Mouse (Mus musculus): ENCODE measurements around the gene Hnrnpab. TPM values are rescaled to one million over a fixed set of nuclear protein-coding genes. Genes with fewer than 3 reads are reported as not detected.
A peak's percentile ranks its signal among the peaks of the same experiment; 100 is the strongest.

Hnrnpab gene
- polyA plus RNA-seq, 1 experiment: 639 TPM

GRCm38 (mm10) chr11:51605602-51606446 lies 823 bp downstream of the Hnrnpab start:
- Histone ChIP-seq H3K9ac (ENCODE audit: low read depth, poor library complexity, severe bottlenecking) (peak overlapping the region; percentile 92), H3K9me3 (replicated peaks; ENCODE audit: control insufficient read depth, insufficient read depth, low read length, poor library complexity, severe bottlenecking) (no peaks in the 10 kb centered on the region), H3K27me3 (ENCODE audit: control insufficient read depth, insufficient read depth, low read length, poor library complexity, severe bottlenecking) (no peaks in the 10 kb centered on the region), H3K36me3 (ENCODE audit: control insufficient read depth, insufficient read depth, low read length, poor library complexity, severe bottlenecking) (peaks cover 49% of the 10 kb centered on the region), H3K27ac (ENCODE audit: insufficient read depth, low read length) (peak overlapping the region; percentile 1; the same call in 1 of the 2 replicates), H3K4me3 (ENCODE audit: low read depth, low read length) (peak overlapping the region; percentile 80), H3K4me1 (ENCODE audit: control insufficient read depth, insufficient read depth, low read length) (no peaks in the 10 kb centered on the region)
- TF ChIP-seq CTCF (IDR thresholded peaks at IDR 0.05; ENCODE audit: low read depth, low read length) (no peak), POLR2A (IDR thresholded peaks at IDR 0.05; ENCODE audit: insufficient read depth, low read length) (no peak), EP300 (IDR thresholded peaks at IDR 0.05; ENCODE audit: insufficient read depth, low read depth, low read length) (no peak)

DNA sequence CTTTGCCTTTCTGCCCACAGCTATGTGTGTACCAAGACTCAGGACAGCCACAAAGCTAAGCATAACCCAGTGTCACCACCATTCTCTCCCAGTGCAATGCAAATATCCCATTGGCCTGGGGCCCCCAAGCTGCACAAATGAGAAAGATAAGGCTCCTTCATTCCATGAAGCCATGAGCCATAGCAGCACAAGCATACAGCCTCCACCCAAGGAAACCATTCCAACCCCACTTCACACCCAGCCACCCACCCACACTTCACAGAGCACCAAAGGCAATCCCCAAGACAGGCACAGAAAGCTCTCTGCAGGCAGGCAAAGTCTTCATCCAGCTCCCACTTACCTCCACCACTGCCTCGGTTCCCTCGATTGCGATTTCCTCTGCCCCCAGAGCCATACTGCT lies 4.4 kb downstream of the Hnrnpab start:
- H3K9me3 ChIP-seq (replicated peaks; ENCODE audit: control insufficient read depth, insufficient read depth, low read length, poor library complexity, severe bottlenecking): no peaks in the 10 kb centered on the region
- H3K4me3 ChIP-seq (ENCODE audit: low read depth, low read length): no peak overlapping the region
- no peak for TF ChIP-seq CTCF (IDR thresholded peaks at IDR 0.05; ENCODE audit: low read depth, low read length)
- TF ChIP-seq EP300 (IDR thresholded peaks at IDR 0.05; ENCODE audit: insufficient read depth, low read depth, low read length): no peak
- TF ChIP-seq POLR2A (IDR thresholded peaks at IDR 0.05; ENCODE audit: insufficient read depth, low read length): no peak
- H3K27ac ChIP-seq (ENCODE audit: insufficient read depth, low read length): no peak overlapping the region
- no peak overlapping the region for H3K9ac ChIP-seq (ENCODE audit: low read depth, poor library complexity, severe bottlenecking)
- no peaks in the 10 kb centered on the region for H3K4me1 ChIP-seq (ENCODE audit: control insufficient read depth, insufficient read depth, low read length)
- H3K36me3 ChIP-seq (ENCODE audit: control insufficient read depth, insufficient read depth, low read length, poor library complexity, severe bottlenecking): peaks cover 85% of the 10 kb centered on the region
- no peaks in the 10 kb centered on the region for H3K27me3 ChIP-seq (ENCODE audit: control insufficient read depth, insufficient read depth, low read length, poor library complexity, severe bottlenecking)

- Histone ChIP-seq H3K4me3 (ENCODE audit: low read depth, low read length) (no peak overlapping the region), H3K36me3 (ENCODE audit: control insufficient read depth, insufficient read depth, low read length, poor library complexity, severe bottlenecking) (peaks cover 99% of the 10 kb centered on the region), H3K9ac (ENCODE audit: low read depth, poor library complexity, severe bottlenecking) (no peak overlapping the region), H3K9me3 (replicated peaks; ENCODE audit: control insufficient read depth, insufficient read depth, low read length, poor library complexity, severe bottlenecking) (no peaks in the 10 kb centered on the region), H3K27me3 (ENCODE audit: control insufficient read depth, insufficient read depth, low read length, poor library complexity, severe bottlenecking) (no peaks in the 10 kb centered on the region), H3K27ac (ENCODE audit: insufficient read depth, low read length) (no peak overlapping the region), H3K4me1 (ENCODE audit: control insufficient read depth, insufficient read depth, low read length) (no peaks in the 10 kb centered on the region)
- TF ChIP-seq EP300 (IDR thresholded peaks at IDR 0.05; ENCODE audit: insufficient read depth, low read depth, low read length): no peak
Observed at GRCm38 (mm10) chr11:51597553-51597952, 9.1 kb downstream of the Hnrnpab start.

GRCm38 (mm10) chr11:51595459-51596083 lies 11.1 kb downstream of the Hnrnpab start:
- no peak for TF ChIP-seq EP300 (IDR thresholded peaks at IDR 0.05; ENCODE audit: insufficient read depth, low read depth, low read length)
- no peak for TF ChIP-seq POLR2A (IDR thresholded peaks at IDR 0.05; ENCODE audit: insufficient read depth, low read length)
- TF ChIP-seq CTCF (IDR thresholded peaks at IDR 0.05; ENCODE audit: low read depth, low read length): no peak
- H3K4me3 ChIP-seq (ENCODE audit: low read depth, low read length): no peak overlapping the region
- peaks cover 98% of the 10 kb centered on the region for H3K36me3 ChIP-seq (ENCODE audit: control insufficient read depth, insufficient read depth, low read length, poor library complexity, severe bottlenecking)
- no peak overlapping the region for H3K9ac ChIP-seq (ENCODE audit: low read depth, poor library complexity, severe bottlenecking)
- H3K27me3 ChIP-seq (ENCODE audit: control insufficient read depth, insufficient read depth, low read length, poor library complexity, severe bottlenecking): no peaks in the 10 kb centered on the region
- H3K4me1 ChIP-seq (ENCODE audit: control insufficient read depth, insufficient read depth, low read length): no peaks in the 10 kb centered on the region
- H3K27ac ChIP-seq (ENCODE audit: insufficient read depth, low read length): no peak overlapping the region
- no peaks in the 10 kb centered on the region for H3K9me3 ChIP-seq (replicated peaks; ENCODE audit: control insufficient read depth, insufficient read depth, low read length, poor library complexity, severe bottlenecking)

DNA sequence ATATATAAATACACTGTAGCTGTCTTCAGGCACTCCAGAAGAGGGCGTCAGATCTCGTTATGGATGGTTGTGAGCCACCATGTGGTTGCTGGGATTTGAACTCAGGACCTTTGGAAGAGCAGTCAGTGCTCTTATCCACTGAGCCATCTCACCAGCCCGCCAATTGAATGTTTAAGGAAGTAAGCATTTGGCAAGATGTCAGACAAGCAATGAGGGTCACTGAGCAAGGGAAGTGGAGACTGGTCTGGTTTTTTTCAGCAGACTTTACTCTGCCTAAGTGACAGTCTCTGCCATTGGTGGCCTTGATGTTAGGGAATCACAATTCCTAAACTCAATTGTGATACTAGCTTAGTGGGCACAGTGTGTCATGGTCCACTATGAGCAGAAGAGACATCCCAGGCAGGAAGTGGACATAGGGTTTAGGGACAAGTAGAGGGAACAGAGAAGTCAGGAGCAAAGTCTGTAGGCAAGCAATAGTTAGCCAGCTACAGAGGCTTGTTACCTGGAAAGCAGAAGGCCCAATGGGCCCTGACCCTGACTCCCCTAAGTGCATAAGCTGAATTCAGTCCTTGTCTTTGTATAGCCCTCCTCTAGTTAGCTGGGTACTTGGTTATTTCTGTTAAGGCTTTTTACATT lies 11.8 kb downstream of the Hnrnpab start:
- Histone ChIP-seq H3K4me3 (ENCODE audit: low read depth, low read length) (no peak overlapping the region), H3K4me1 (ENCODE audit: control insufficient read depth, insufficient read depth, low read length) (no peaks in the 10 kb centered on the region), H3K27me3 (ENCODE audit: control insufficient read depth, insufficient read depth, low read length, poor library complexity, severe bottlenecking) (no peaks in the 10 kb centered on the region), H3K9me3 (replicated peaks; ENCODE audit: control insufficient read depth, insufficient read depth, low read length, poor library complexity, severe bottlenecking) (no peaks in the 10 kb centered on the region), H3K27ac (ENCODE audit: insufficient read depth, low read length) (no peak overlapping the region), H3K9ac (ENCODE audit: low read depth, poor library complexity, severe bottlenecking) (no peak overlapping the region), H3K36me3 (ENCODE audit: control insufficient read depth, insufficient read depth, low read length, poor library complexity, severe bottlenecking) (peaks cover 96% of the 10 kb centered on the region)
- no peak for TF ChIP-seq EP300 (IDR thresholded peaks at IDR 0.05; ENCODE audit: insufficient read depth, low read depth, low read length)
- no peak for TF ChIP-seq POLR2A (IDR thresholded peaks at IDR 0.05; ENCODE audit: insufficient read depth, low read length)
- TF ChIP-seq CTCF (IDR thresholded peaks at IDR 0.05; ENCODE audit: low read depth, low read length): no peak

DNA sequence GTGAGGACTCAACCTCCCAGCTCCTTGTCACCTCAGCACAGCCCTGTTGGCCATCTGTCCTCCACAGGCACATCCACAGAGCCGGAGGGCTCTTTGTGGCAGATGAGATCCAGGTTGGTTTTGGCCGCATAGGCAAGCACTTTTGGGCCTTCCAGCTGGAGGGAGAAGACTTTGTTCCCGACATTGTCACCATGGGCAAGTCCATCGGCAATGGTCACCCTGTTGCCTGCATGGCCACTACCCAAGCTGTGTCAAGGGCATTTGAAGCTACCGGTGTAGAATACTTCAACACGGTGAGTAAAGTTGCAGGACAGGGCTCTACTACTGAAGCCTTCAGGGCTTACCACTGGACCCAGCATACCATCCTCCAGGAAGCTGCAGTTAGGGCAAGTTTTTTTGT lies 12.8 kb downstream of the Hnrnpab start:
- no peak overlapping the region for H3K4me3 ChIP-seq (ENCODE audit: low read depth, low read length)
- H3K9ac ChIP-seq (ENCODE audit: low read depth, poor library complexity, severe bottlenecking): no peak overlapping the region
- H3K27ac ChIP-seq (ENCODE audit: insufficient read depth, low read length): no peak overlapping the region
- H3K9me3 ChIP-seq (replicated peaks; ENCODE audit: control insufficient read depth, insufficient read depth, low read length, poor library complexity, severe bottlenecking): no peaks in the 10 kb centered on the region
- TF ChIP-seq POLR2A (IDR thresholded peaks at IDR 0.05; ENCODE audit: insufficient read depth, low read length) (no peak), CTCF (IDR thresholded peaks at IDR 0.05; ENCODE audit: low read depth, low read length) (no peak), EP300 (IDR thresholded peaks at IDR 0.05; ENCODE audit: insufficient read depth, low read depth, low read length) (no peak)
- no peaks in the 10 kb centered on the region for H3K27me3 ChIP-seq (ENCODE audit: control insufficient read depth, insufficient read depth, low read length, poor library complexity, severe bottlenecking)
- peaks cover 95% of the 10 kb centered on the region for H3K36me3 ChIP-seq (ENCODE audit: control insufficient read depth, insufficient read depth, low read length, poor library complexity, severe bottlenecking)
- H3K4me1 ChIP-seq (ENCODE audit: control insufficient read depth, insufficient read depth, low read length): no peaks in the 10 kb centered on the region
